8 mouse cellular contexts compared by ENCODE assay signal in the genomic region with DNA sequence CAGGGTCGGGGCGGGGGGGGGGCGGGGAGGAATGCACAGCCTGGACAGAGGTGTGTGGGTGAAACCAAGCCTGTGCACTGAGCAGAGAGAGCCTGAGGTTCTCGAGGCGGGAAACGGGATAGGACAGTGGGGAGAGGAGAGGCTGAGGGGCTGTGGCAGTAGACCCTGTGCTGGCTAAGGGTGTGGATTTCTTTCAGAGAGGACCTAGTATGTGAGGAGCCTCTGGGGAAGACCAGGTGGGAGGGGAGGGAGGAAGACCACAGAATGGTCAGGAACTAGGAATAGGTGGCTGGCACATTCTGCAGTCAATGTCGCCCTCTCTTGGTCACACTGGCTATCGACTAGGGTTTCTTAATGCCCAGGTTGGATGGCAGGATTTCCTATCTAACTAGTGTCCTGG. TPM values are rescaled to one million over a fixed set of nuclear protein-coding genes. Genes with fewer than 3 reads are reported as not detected.
DNase-seq lines count a peak whose midpoint lies in the region; ATAC-seq lines count a peak whose summit lies in the region.
"Had no signal": no experiment of that assay in that cellular context is flagged by ENCODE, and none has a peak within 500 bp of the region (broad histone marks: within the 10 kb centered on the region; RNA-seq: fewer than 3 reads in every experiment).

No protein-coding gene starts in this region.

- ATAC-seq in embryonic facial prominence, embryonic 14.5 days (ENCODE audit: low read depth), result peak; percentile 42; the same call in 1 of the 2 replicates

- no peak overlapping the region for H3K4me3 ChIP-seq in embryonic facial prominence, embryonic 14.5 days (ENCODE audit: low read depth, low read length)

- H3K9ac ChIP-seq in embryonic facial prominence, embryonic 14.5 days (ENCODE audit: low read depth, low read length), result no peak overlapping the region

- no peaks in the 10 kb centered on the region for H3K9me3 ChIP-seq in embryonic facial prominence, embryonic 14.5 days (ENCODE audit: control insufficient read depth, low read length)

- H3K27me3 ChIP-seq in embryonic facial prominence, embryonic 14.5 days (replicated peaks; ENCODE audit: control insufficient read depth, insufficient read depth, low read length), result peaks cover 7% of the 10 kb centered on the region; the same call in 1 of the 2 replicates

- 0 out of 2 replicates have a peak, but pooled peaks cover 4% of the 10 kb centered on the region for H3K4me1 ChIP-seq in embryonic facial prominence, embryonic 14.5 days (ENCODE audit: control insufficient read depth, insufficient read depth, low read length)

- peak; percentile 60 for DNase-seq in ES-CJ7 (ENCODE audit: low read depth, low spot score)
- peak; percentile 45 for DNase-seq in adrenal gland, adult 8-10 months
- peak; percentile 64 for DNase-seq in embryonic facial prominence, embryonic 14.5 days (ENCODE audit: low spot score)
- DNase-seq in heart, postnatal 4 days, result peak; percentile 79
- DNase-seq in layer of hippocampus, adult 9-11 months, result peak; percentile 40
- DNase-seq in lung, postnatal 25 days (ENCODE audit: low spot score), result peak; percentile 42
- DNase-seq in right cerebral cortex, postnatal 25 days, result peak; percentile 69

- H3K4me2 ChIP-seq in embryonic facial prominence, embryonic 14.5 days (ENCODE audit: low read depth, low read length), result no peak overlapping the region

- H3K36me3 ChIP-seq in embryonic facial prominence, embryonic 14.5 days (ENCODE audit: control insufficient read depth, insufficient read depth, low read length), result no peaks in the 10 kb centered on the region

- H3K27ac ChIP-seq in embryonic facial prominence, embryonic 14.5 days (replicated peaks; ENCODE audit: low read depth, low read length), result no peak overlapping the region

- WGBS in embryonic facial prominence, embryonic 14.5 days, result 22% methylated on average over 7 of the region's 8 CpGs

RNA-seq across cellular contexts. Expression of gene Tekt4, which starts 15.4 kb away (rescaled TPM):
- total RNA-seq in adrenal gland, adult 8-10 months (2022), result under 1 TPM in 2 of 4 experiments, not detected in 2; 0.23 to 0.45 TPM
- polyA plus RNA-seq in embryonic facial prominence, embryonic 14.5 days (2014; fragmentation: Nextera tagmentation; extraction: Ambion mirVana), result 0.22 and 3.0 TPM in 2 replicates
- total RNA-seq in heart, postnatal 4 days (2021), result under 1 TPM in 1 of 2 experiments, not detected in 1; 0.26 TPM

RNA-seq across cellular contexts. Expression of gene Sstr5, which starts 27.3 kb away (rescaled TPM):
- total RNA-seq in adrenal gland, adult 8-10 months (2022), result 1 to 10 TPM; 1.0 to 1.4 (median 1.2) TPM
- polyA plus RNA-seq in embryonic facial prominence, embryonic 14.5 days (2014; fragmentation: Nextera tagmentation; extraction: Ambion mirVana), result not detected in 2 replicates
- not detected for total RNA-seq in heart, postnatal 4 days (2021)
- polyA plus RNA-seq: gonadal fat pad, adult 2 months had no signal

RNA-seq across cellular contexts. Expression of gene Cacna1h, which starts 36.2 kb away (rescaled TPM):
- total RNA-seq in adrenal gland, adult 8-10 months (2022), result 100 to 1,000 TPM; 117 to 206 (median 157) TPM
- polyA plus RNA-seq in embryonic facial prominence, embryonic 14.5 days (2014; fragmentation: Nextera tagmentation; extraction: Ambion mirVana), result 4.9 and 5.2 TPM in 2 replicates
- total RNA-seq in heart, postnatal 4 days (2021), result 10 to 100 TPM; 14.5 to 19.1 TPM

Comparison
In these comparisons a context has a peak if more than half of its experiments do, and no peak if none do; other contexts are left out.
1. RNA of gene Cacna1h, which starts 36.2 kb away (total RNA-seq): 117 to 206 TPM in adrenal gland, adult 8-10 months; 14.5 to 19.1 TPM in heart, postnatal 4 days; every median in the first group is over 4 times any median in the second.
2. Peak in every context shown above with its lines, with median percentiles within 50 percentile points of each other: DNase-seq.